Mouse (Mus musculus): ENCODE measurements at regions not wholly inside any gene's neighbourhood (a gene's known extent, or its start where the extent isn't known, plus 50 kb on each side); places are given as distances from the start of the nearest gene placed in this dataset.

- dilution Hi-C loops (cut with MboI; ENCODE audit: extremely low pct_ligation_motif_present, extremely low pct_unique_long_range_greater_than_20kb, low sequenced_read_pairs), result no loop called here
- no peak overlapping the region for H3K9ac ChIP-seq (ENCODE audit: insufficient read depth, low read depth)
- DNase-seq (ENCODE audit: extremely low read depth), result no peak
- no peak overlapping the region for H3K4me3 ChIP-seq (replicated peaks in 1 of 3; ENCODE audit: low read depth in 2 of 3, low read length in 2 of 3, poor library complexity in 1 of 3)
- H3K4me2 ChIP-seq (ENCODE audit: insufficient read depth, low read depth, poor library complexity, severe bottlenecking), result no peak overlapping the region
- in situ Hi-C loops (cut with MboI; ENCODE audit: low pct_ligation_motif_present, low pct_unique_long_range_greater_than_20kb, low sequenced_read_pairs), result no loop called here
- no peaks in the 10 kb centered on the region for H3K36me3 ChIP-seq (replicated peaks in 1 of 2; ENCODE audit: control insufficient read depth in 1 of 2, insufficient read depth in 1 of 2, low read length in 1 of 2)
- no peaks in the 10 kb centered on the region for H3K27me3 ChIP-seq (replicated peaks)
- H3K79me2 ChIP-seq (replicated peaks; ENCODE audit: control insufficient read depth, extremely low read depth, insufficient read depth, poor library complexity, severe bottlenecking), result no peaks in the 10 kb centered on the region
- peaks cover 35% of the 10 kb centered on the region for H3K9me3 ChIP-seq (replicated peaks; ENCODE audit: low read length)
- H3K27ac ChIP-seq (ENCODE audit: insufficient read depth, low read depth), result no peak overlapping the region
- TF ChIP-seq RCOR1 (conservative IDR thresholded peaks at IDR 0.05; ENCODE audit: low read depth, low read length) (no peak), TBP (conservative IDR thresholded peaks at IDR 0.05; ENCODE audit: low read depth, low read length) (no peak), MYC (IDR thresholded peaks at IDR 0.05; ENCODE audit: low read depth, low read length) (no peak), RAD21 (IDR thresholded peaks at IDR 0.05; ENCODE audit: low read depth, low read length) (no peak), SIN3A (IDR thresholded peaks at IDR 0.05; ENCODE audit: low read length) (no peak), ETS1 (conservative IDR thresholded peaks at IDR 0.05; ENCODE audit: low read depth, low read length) (no peak), USF1 (IDR thresholded peaks at IDR 0.05; ENCODE audit: low read depth, low read length) (no peak)
- no peaks in the 10 kb centered on the region for H3K4me1 ChIP-seq (ENCODE audit: control insufficient read depth in 1 of 2, insufficient read depth in 2 of 2)
Measured at GRCm38 (mm10) chr13:116795041-116795440, 230.3 kb downstream of the Parp8 start.

GRCm38 (mm10) chr13:116781616-116782015, 243.7 kb downstream of the Parp8 start:
- no peak for DNase-seq (ENCODE audit: extremely low read depth)
- H3K4me1 ChIP-seq (ENCODE audit: control insufficient read depth in 1 of 2, insufficient read depth in 2 of 2), result no peaks in the 10 kb centered on the region
- H3K4me2 ChIP-seq (ENCODE audit: insufficient read depth, low read depth, poor library complexity, severe bottlenecking), result no peak overlapping the region
- no peaks in the 10 kb centered on the region for H3K27me3 ChIP-seq (replicated peaks)
- TF ChIP-seq ZC3H11A (IDR thresholded peaks at IDR 0.05; ENCODE audit: low read depth, low read length) (no peak), JUN (IDR thresholded peaks at IDR 0.05; ENCODE audit: insufficient read depth, low read depth, low read length) (no peak), USF1 (IDR thresholded peaks at IDR 0.05; ENCODE audit: low read depth, low read length) (no peak), RCOR1 (conservative IDR thresholded peaks at IDR 0.05; ENCODE audit: low read depth, low read length) (no peak), CTCF (conservative IDR thresholded peaks at IDR 0.05 in 1 of 2, IDR thresholded peaks at IDR 0.05 in 1 of 2; ENCODE audit: low read depth in 2 of 2, low read length in 2 of 2) (no peak), TCF12 (IDR thresholded peaks at IDR 0.05; ENCODE audit: low read depth, low read length) (no peak), ZKSCAN1 (IDR thresholded peaks at IDR 0.05; ENCODE audit: borderline replicate concordance, low read depth, low read length) (no peak), MAFK (IDR thresholded peaks at IDR 0.05; ENCODE audit: insufficient replicate concordance, low read length) (no peak), MAX (IDR thresholded peaks at IDR 0.05; ENCODE audit: low read length) (no peak), TBP (conservative IDR thresholded peaks at IDR 0.05; ENCODE audit: low read depth, low read length) (no peak), JUND (conservative IDR thresholded peaks at IDR 0.05; ENCODE audit: low read depth, low read length) (no peak), SIN3A (IDR thresholded peaks at IDR 0.05; ENCODE audit: low read length) (no peak), IRF4 (IDR thresholded peaks at IDR 0.05; ENCODE audit: low read depth, low read length) (no peak), ETS1 (conservative IDR thresholded peaks at IDR 0.05; ENCODE audit: low read depth, low read length) (no peak), USF2 (conservative IDR thresholded peaks at IDR 0.05; ENCODE audit: low read depth, low read length) (no peak), NRF1 (IDR thresholded peaks at IDR 0.05; ENCODE audit: low read depth, low read length) (no peak)
- dilution Hi-C loops (cut with MboI; ENCODE audit: extremely low pct_ligation_motif_present, extremely low pct_unique_long_range_greater_than_20kb, low sequenced_read_pairs) (no loop called here), in situ Hi-C loops (cut with MboI; ENCODE audit: low pct_ligation_motif_present, low pct_unique_long_range_greater_than_20kb, low sequenced_read_pairs) (no loop called here)
- H3K36me3 ChIP-seq (replicated peaks in 1 of 2; ENCODE audit: control insufficient read depth in 1 of 2, insufficient read depth in 1 of 2, low read length in 1 of 2), result no peaks in the 10 kb centered on the region
- H3K9me3 ChIP-seq (replicated peaks; ENCODE audit: low read length), result peaks cover 44% of the 10 kb centered on the region
- H3K9ac ChIP-seq (ENCODE audit: insufficient read depth, low read depth), result no peak overlapping the region
- no peak overlapping the region for H3K4me3 ChIP-seq (replicated peaks in 1 of 3; ENCODE audit: low read depth in 2 of 3, low read length in 2 of 3, poor library complexity in 1 of 3)
- no peaks in the 10 kb centered on the region for H3K79me2 ChIP-seq (replicated peaks; ENCODE audit: control insufficient read depth, extremely low read depth, insufficient read depth, poor library complexity, severe bottlenecking)
- H3K27ac ChIP-seq (ENCODE audit: insufficient read depth, low read depth), result no peak overlapping the region

Measured in CH12.LX (cell line).